Mouse (Mus musculus) forebrain, embryonic 14.5 days (tissue): Measurements from ENCODE around the gene Mrpl23. TPM values are rescaled to one million over a fixed set of nuclear protein-coding genes. Genes with fewer than 3 reads are reported as not detected.
A peak's percentile ranks its signal among the peaks of the same experiment; 100 is the strongest.

Experiments
- ATAC-seq: fragments of 200-750 bp; cut with Nextera tagmentation; 2 replicates; pipeline ENCODE4 v1.8.0; 2017; ENCODE audit warnings: mild to moderate bottlenecking, moderate library complexity
- DNase-seq: peaks from one replicate; pipeline ENCODE4 v3.0.0-alpha.2; 2015; ENCODE audit warnings: low spot score
- H3K27ac ChIP-seq: fragments of 300-500 bp; sonication (generic); 2 replicates; pipeline ENCODE4 v1.5.1; 2014; ENCODE audit warnings: low read depth, mild to moderate bottlenecking, control low read depth, low read length, moderate library complexity
- H3K27me3 ChIP-seq: fragments of 300-500 bp; sonication (generic); replicated peaks from 2 replicates; pipeline ENCODE4 v1.6.1; 2014; ENCODE audit warnings: low read length, control low read depth, mixed read lengths; ENCODE audit not compliant: control insufficient read depth, insufficient read depth
- H3K36me3 ChIP-seq: fragments of 300-500 bp; sonication (generic); 2 replicates; pipeline ENCODE4 v1.6.1; 2014; ENCODE audit warnings: low read length, control low read depth; ENCODE audit not compliant: control insufficient read depth, insufficient read depth
- H3K4me1 ChIP-seq: fragments of 300-500 bp; sonication (generic); 2 replicates; pipeline ENCODE4 v1.6.1; 2014; ENCODE audit warnings: antibody characterized with exemption, low read length, control low read depth; ENCODE audit not compliant: control insufficient read depth, insufficient read depth
- H3K4me2 ChIP-seq: fragments of 300-500 bp; sonication (generic); 2 replicates; pipeline ENCODE4 v1.6.1; 2014; ENCODE audit warnings: mild to moderate bottlenecking, control low read depth, low read length
- H3K4me3 ChIP-seq: fragments of 300-500 bp; sonication (generic); 2 replicates; pipeline ENCODE4 v1.5.1; 2014; ENCODE audit warnings: low read depth, low read length, control low read depth
- H3K9ac ChIP-seq: fragments of 300-500 bp; sonication (generic); 2 replicates; pipeline ENCODE4 v1.6.1; 2014; ENCODE audit warnings: mild to moderate bottlenecking, low read length, control low read depth, moderate library complexity
- H3K9me3 ChIP-seq: fragments of 300-500 bp; sonication (generic); replicated peaks from 2 replicates; pipeline ENCODE4 v1.6.1; 2016; ENCODE audit warnings: low read length, control low read depth, mixed read lengths; ENCODE audit not compliant: control insufficient read depth
- WGBS: fragments of 180-500 bp; shearing (Covaris S2); extraction: QIAGEN DNeasy Blood & Tissue Kit; methylation state at CpG from one replicate; pipeline ENCODE4 v1.1.7; 2014; 5-methylcytosine and 5-hydroxymethylcytosine counted together
- polyA plus RNA-seq: library from polyadenylated mRNA; unstranded; fragments of >200 nt; fragmentation: Nextera tagmentation; extraction: Ambion mirVana; gene quantifications from 2 replicates; pipeline ENCODE4 v1.2.1, GENCODE M21; 2014

Mrpl23 gene
- polyA plus RNA-seq, 1 experiment from 2014 or later: 28.7 TPM

DNA sequence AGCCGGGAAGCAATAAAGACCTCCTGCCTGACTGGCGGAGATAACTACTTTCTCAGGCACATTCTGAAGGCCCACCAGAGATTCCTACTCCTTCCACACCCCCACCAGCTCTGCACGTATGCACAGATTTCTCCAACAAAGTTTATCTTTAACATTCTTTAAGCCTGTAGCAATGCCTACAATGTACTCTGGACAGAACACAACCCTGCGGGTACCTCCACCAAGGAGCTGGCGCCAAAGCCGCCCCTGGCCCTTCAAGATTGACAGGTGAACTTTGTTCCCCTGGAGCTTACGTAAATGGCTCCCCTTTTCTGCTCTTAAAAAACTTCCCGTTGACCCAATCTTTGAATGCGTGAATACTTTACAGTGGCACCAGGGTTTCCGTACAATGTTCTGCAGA is 3.1 kb upstream of the Mrpl23 start:
- H3K4me1 ChIP-seq: peaks cover 4% of the 10 kb centered on the region
- DNase-seq (no peak), ATAC-seq (no peak)
- H3K36me3 ChIP-seq: no peaks in the 10 kb centered on the region
- no peak overlapping the region for H3K9ac ChIP-seq
- no peaks in the 10 kb centered on the region for H3K9me3 ChIP-seq
- WGBS: 64% methylated on average over 10 of the region's 10 CpGs
- no peak overlapping the region for H3K4me3 ChIP-seq
- no peaks in the 10 kb centered on the region for H3K27me3 ChIP-seq
- H3K27ac ChIP-seq: no peak overlapping the region
- H3K4me2 ChIP-seq: no peak overlapping the region

DNA sequence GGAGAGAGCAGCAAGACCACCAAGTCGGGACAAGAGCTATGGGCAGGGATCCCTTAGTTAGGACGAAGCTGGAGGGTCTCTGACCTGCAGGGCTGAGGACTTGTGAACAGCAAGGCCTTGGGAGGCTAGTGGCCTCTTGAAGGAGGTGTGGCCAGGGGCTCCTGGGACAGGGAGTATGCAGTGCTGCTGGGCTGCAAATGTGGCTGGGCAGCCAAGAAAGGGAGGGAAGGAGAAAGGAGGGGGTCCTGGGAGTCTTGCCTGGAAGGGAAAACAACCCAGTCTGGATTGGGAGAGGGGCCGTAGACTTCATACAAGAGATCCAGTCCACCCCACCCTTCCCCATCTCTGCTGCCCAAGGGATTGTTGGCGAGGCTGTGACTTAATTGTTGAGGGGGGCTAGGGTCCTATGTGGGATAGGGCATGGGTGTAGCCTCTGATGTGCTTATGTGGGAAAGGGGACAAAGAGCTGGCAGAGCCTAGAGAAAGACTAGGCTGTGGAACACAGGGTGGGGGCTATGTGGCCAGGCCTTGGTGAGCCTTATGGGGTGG is 439 bp upstream of the Mrpl23 start:
- H3K27me3 ChIP-seq: no peaks in the 10 kb centered on the region
- DNase-seq (no peak), ATAC-seq (no peak)
- no peak overlapping the region for H3K27ac ChIP-seq
- peaks cover 4% of the 10 kb centered on the region for H3K4me1 ChIP-seq
- H3K4me3 ChIP-seq: no peak overlapping the region
- peak overlapping the region; percentile 73; the same call in 1 of the 2 replicates for H3K4me2 ChIP-seq
- no peak overlapping the region for H3K9ac ChIP-seq
- WGBS: 91% methylated on average over 4 of the region's 4 CpGs
- no peaks in the 10 kb centered on the region for H3K9me3 ChIP-seq
- H3K36me3 ChIP-seq: peaks cover 3% of the 10 kb centered on the region; the same call in 1 of the 2 replicates

DNA sequence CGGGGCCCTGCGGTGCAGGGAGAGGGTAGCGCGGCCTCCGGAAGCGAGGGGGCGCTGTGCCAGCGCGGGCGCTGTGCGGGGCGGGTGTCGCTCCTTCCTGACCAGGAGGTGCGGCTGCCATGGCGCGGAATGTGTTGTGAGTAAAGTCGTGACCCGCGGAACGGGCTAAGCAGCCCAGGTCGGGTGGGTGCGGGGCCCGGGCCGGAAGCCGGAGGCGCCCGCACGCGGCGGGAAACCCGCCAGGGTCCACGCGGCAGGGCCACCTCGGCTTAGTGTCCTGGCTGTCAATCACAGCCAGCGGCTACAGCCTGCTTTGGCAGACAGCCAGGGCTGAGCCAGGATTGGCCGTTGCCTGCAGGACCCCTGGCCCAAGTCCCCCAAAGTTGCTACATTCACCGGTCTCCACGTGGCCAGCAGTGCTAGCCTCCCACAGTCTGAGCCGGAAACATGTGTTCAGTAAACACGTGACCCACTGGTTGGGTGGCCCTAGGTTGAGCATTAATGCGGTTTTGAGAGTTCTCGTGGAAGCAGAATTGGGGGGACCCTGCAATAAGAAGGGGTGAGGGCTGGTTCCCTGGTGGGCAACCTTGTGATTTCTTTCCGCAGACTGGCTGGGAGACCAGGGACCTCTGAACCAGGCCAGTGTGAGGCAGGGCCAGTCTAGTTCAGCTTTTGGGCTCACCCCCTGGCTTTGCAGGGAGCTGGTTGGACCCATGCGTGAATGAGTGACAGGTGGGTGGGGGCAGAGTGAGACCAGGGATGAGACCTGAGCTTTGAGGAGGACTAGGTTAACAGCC is 771 bp downstream of the Mrpl23 start:
- Histone ChIP-seq H3K4me1 (peaks cover 6% of the 10 kb centered on the region), H3K4me2 (peak overlapping the region; percentile 73), H3K9me3 (no peaks in the 10 kb centered on the region), H3K27ac (peak overlapping the region; percentile 57; the same call in 1 of the 2 replicates), H3K36me3 (peaks cover 3% of the 10 kb centered on the region; the same call in 1 of the 2 replicates), H3K9ac (peak overlapping the region; percentile 76), H3K27me3 (no peaks in the 10 kb centered on the region), H3K4me3 (peak overlapping the region; percentile 75)
- peak; percentile 88 for DNase-seq
- under 1% methylated on average over 42 of the region's 44 CpGs for WGBS
- ATAC-seq: peak; percentile 91

DNA sequence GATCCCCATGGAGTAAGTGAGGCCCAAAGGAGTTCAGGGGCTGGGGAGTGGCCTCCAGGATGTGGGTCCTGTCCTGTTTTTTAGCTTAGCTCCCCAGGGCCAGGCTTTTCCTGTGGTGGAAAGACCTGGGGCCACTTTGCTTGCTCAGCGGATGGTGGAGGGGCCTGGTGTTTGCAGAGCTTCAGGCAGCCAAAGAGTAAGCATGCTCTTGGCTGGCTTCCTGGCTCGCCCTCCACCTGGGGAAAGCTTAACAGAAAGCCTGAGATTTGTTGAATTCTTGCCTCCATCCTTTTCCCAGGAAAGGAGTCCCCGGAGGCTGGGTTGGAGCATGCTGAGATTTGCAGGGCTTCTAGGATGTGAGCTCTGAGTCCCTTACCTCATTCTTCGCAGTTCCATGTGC is 2.6 kb downstream of the Mrpl23 start:
- ATAC-seq: no peak

DNA sequence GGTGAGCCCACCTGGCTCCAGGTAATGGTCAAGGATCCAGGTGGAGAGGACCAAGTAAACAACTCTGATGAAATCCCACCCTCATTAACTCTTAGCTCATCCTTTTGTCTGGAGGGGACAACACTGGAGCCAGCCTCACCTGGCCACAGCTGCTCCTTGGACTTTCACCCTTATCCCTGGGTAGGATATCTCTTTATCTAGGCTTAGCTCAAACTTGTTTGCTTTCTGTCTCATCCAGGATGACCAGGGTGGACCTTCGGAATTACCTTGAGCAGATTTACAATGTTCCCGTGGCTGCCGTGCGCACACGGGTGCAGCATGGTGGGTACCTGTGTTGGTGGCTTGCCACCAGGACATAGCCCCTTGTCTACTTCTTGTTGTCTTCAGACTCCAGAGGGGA is 3.3 kb downstream of the Mrpl23 start:
- H3K36me3 ChIP-seq: peaks cover 5% of the 10 kb centered on the region
- peaks cover 13% of the 10 kb centered on the region for H3K4me1 ChIP-seq
- WGBS: 98% methylated on average over 5 of the region's 5 CpGs
- H3K27me3 ChIP-seq: no peaks in the 10 kb centered on the region
- no peak for DNase-seq
- H3K9me3 ChIP-seq: no peaks in the 10 kb centered on the region
- H3K4me3 ChIP-seq: no peak overlapping the region
- H3K4me2 ChIP-seq: no peak overlapping the region
- no peak overlapping the region for H3K9ac ChIP-seq
- H3K27ac ChIP-seq: no peak overlapping the region
- ATAC-seq: no peak

More for the DNA sequence above, 2.6 kb downstream of the Mrpl23 start:
- Histone ChIP-seq H3K4me1 (peaks cover 13% of the 10 kb centered on the region), H3K27ac (no peak overlapping the region), H3K27me3 (no peaks in the 10 kb centered on the region), H3K9me3 (no peaks in the 10 kb centered on the region), H3K4me2 (no peak overlapping the region), H3K4me3 (no peak overlapping the region), H3K9ac (no peak overlapping the region), H3K36me3 (peaks cover 3% of the 10 kb centered on the region; the same call in 1 of the 2 replicates)
- no peak for DNase-seq
- WGBS: 92% methylated on average over 4 of the region's 4 CpGs

DNA sequence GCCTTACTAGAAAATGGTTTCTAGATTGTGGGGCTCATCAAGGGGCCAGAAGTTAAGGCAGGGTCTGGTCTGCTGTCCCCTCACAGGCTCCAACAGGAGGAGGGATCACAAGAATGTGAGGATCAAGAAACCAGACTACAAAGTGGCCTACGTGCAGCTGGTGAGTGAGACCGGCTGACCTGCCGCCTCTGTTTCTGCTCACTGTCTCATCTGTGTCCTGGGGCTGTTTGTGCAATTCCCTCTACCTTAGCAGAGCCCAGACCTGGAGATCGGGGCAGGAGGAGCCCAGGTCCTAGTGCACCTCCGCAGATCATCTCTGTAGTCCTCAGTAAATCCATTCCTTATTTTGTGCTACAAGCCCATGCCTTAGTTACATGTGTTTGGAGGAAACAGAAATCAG is 4.7 kb downstream of the Mrpl23 start:
- DNase-seq: no peak
- H3K27ac ChIP-seq: no peak overlapping the region
- no peak overlapping the region for H3K9ac ChIP-seq
- H3K9me3 ChIP-seq: no peaks in the 10 kb centered on the region
- H3K36me3 ChIP-seq: peaks cover 11% of the 10 kb centered on the region
- H3K4me3 ChIP-seq: no peak overlapping the region
- ATAC-seq: no peak
- no peak overlapping the region for H3K4me2 ChIP-seq
- WGBS: 62% methylated on average over 5 of the region's 5 CpGs
- H3K27me3 ChIP-seq: no peaks in the 10 kb centered on the region
- peaks cover 13% of the 10 kb centered on the region for H3K4me1 ChIP-seq

DNA sequence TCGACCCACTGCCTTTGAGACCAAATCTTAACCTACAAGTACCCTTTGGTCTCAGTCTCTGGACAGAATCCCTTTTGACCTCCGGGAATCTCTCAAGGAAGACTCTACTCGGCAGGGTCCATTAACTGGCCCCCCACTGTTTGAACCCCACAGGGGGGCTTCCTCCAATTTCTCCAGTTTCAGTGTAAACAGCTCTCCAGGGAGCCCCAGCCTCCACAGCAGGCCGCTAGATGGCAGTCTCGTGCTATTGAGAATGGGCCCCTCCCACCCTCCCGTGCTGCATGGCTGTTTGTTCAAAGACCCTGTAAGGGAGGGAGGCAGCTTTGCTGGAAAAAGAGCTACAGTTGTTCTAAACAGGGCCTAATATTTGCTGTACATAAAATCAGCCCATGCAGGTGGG is 5.4 kb downstream of the Mrpl23 start:
- Histone ChIP-seq H3K4me1 (peaks cover 16% of the 10 kb centered on the region), H3K4me3 (no peak overlapping the region), H3K4me2 (no peak overlapping the region), H3K36me3 (peaks cover 11% of the 10 kb centered on the region), H3K9ac (0 out of 2 replicates have a peak overlapping the region, but pooled peaks have one; percentile 21), H3K9me3 (no peaks in the 10 kb centered on the region), H3K27ac (no peak overlapping the region), H3K27me3 (no peaks in the 10 kb centered on the region)
- 3% methylated on average over 6 of the region's 6 CpGs for WGBS
- ATAC-seq (peak; percentile 71), DNase-seq (peak; percentile 85)

DNA sequence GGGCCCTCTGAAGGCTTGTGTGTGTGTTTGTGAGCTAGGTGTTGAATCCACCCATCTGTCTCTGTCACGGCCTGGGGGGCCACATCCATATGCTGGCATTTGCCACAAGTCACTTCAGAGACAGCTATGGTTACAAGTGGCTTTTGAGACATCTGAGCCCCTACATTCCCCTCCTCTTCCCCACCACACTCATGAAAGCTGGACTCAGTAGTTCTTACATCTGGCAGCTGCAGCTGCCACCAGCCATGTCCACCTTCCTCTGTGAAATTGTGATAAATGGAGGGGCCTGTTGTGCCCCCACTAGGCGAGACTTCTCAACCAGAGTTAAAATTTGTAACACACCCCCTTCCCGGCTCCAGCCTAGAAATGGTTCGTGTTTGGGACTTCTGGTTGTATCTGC is 5.8 kb downstream of the Mrpl23 start:
- Histone ChIP-seq H3K36me3 (peaks cover 11% of the 10 kb centered on the region), H3K4me1 (peaks cover 16% of the 10 kb centered on the region), H3K27me3 (no peaks in the 10 kb centered on the region), H3K27ac (no peak overlapping the region), H3K9me3 (no peaks in the 10 kb centered on the region), H3K9ac (peak overlapping the region; percentile 21; the same call in 1 of the 2 replicates), H3K4me3 (no peak overlapping the region), H3K4me2 (no peak overlapping the region)
- ATAC-seq (0 out of 2 replicates have a peak, but pooled peaks have one; percentile 8), DNase-seq (no peak)
- 26% methylated on average over 4 of the region's 4 CpGs for WGBS

DNA sequence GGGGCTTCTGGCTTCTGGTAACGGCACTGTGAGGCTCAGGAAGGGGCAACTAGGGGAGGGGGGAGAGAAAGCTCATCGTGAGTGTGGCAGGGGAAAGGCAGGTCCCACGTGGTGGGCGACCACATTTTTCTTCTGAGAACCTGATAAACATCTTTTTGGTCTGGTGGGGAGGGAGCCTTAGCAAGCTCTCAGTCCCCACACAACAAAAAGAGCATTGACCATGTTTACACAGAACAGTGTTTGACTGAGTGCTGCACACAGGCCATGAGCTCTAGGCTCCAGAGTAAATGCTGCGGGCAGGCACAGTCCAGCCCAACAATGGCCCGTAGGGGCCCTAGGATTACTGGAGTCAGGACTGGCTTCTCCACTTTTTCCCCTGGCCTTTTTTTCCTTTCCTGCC is 6.3 kb downstream of the Mrpl23 start:
- WGBS: 23% methylated on average over 6 of the region's 6 CpGs
- DNase-seq: no peak
- peaks cover 13% of the 10 kb centered on the region for H3K4me1 ChIP-seq
- no peak for ATAC-seq
- H3K9ac ChIP-seq: peak overlapping the region; percentile 21; the same call in 1 of the 2 replicates
- peaks cover 11% of the 10 kb centered on the region for H3K36me3 ChIP-seq
- no peaks in the 10 kb centered on the region for H3K9me3 ChIP-seq
- no peak overlapping the region for H3K4me3 ChIP-seq
- no peak overlapping the region for H3K27ac ChIP-seq
- no peaks in the 10 kb centered on the region for H3K27me3 ChIP-seq
- H3K4me2 ChIP-seq: no peak overlapping the region
